Mouse (Mus musculus) heart, adult 18-20 months (tissue): ENCODE data around the gene Lrrd1. TPM values are rescaled to one million over a fixed set of nuclear protein-coding genes. Genes with fewer than 3 reads are reported as not detected.

Experiments
- total RNA-seq, 2 experiments: library from RNA; stranded (reverse); gene quantifications; 2 replicates each; pipeline ENCODE4 v1.2.3; 2021

The Lrrd1 gene
- total RNA-seq, 2 experiments from 2014 or later, result not detected

Other genes starting within 250 kb of the Lrrd1 start
- gene Pex1, start 249.1 kb upstream of the Lrrd1 start, total RNA-seq, result 10 to 100 TPM in 1 of 2 experiments, 1 to 10 TPM in 1; 6.2 to 10.9 TPM
- 1 to 10 TPM; 3.8 to 4.1 TPM for gene Rbm48, start 248.6 kb upstream of the Lrrd1 start, total RNA-seq
- gene Tmbim7, start 194.0 kb upstream of the Lrrd1 start, total RNA-seq, result not detected
- gene Gatad1, start 188.0 kb upstream of the Lrrd1 start, total RNA-seq, result 10 to 100 TPM; 90.0 to 90.6 TPM
- 10 to 100 TPM; 22.6 to 27.3 TPM for gene Ankib1, start 42.2 kb upstream of the Lrrd1 start, total RNA-seq
- 10 to 100 TPM; 25.0 to 31.7 TPM for gene Krit1, start 42.0 kb upstream of the Lrrd1 start, total RNA-seq
- 1 to 10 TPM; 3.1 to 4.7 TPM for gene Mterf1a, start 48.8 kb downstream of the Lrrd1 start, total RNA-seq
- gene Akap9, start 82.9 kb downstream of the Lrrd1 start, total RNA-seq, result 10 to 100 TPM; 43.3 to 47.3 TPM